Mouse (Mus musculus) kidney, embryonic 14.5 days (tissue): Measurements from ENCODE around the gene Larp7. TPM values are rescaled to one million over a fixed set of nuclear protein-coding genes. Genes with fewer than 3 reads are reported as not detected.

ENCODE experiments used
- ATAC-seq: fragments of 200-750 bp; cut with Nextera tagmentation; 2 replicates; pipeline ENCODE4 v1.8.0; 2017; ENCODE audit warnings: moderate number of reproducible peaks, mild to moderate bottlenecking, moderate TSS enrichment, moderate library complexity; ENCODE audit not compliant: low FRiP score, low TSS enrichment
- H3K27ac ChIP-seq: fragments of 300-500 bp; sonication (generic); 2 replicates; pipeline ENCODE4 v1.5.1; 2014; ENCODE audit warnings: low read depth, mild to moderate bottlenecking, low read length, moderate library complexity, mixed read lengths
- H3K27me3 ChIP-seq: fragments of 300-500 bp; sonication (generic); 2 replicates; pipeline ENCODE4 v1.6.1; 2014; ENCODE audit warnings: mild to moderate bottlenecking, low read length; ENCODE audit not compliant: control insufficient read depth, insufficient read depth
- H3K36me3 ChIP-seq: fragments of 300-500 bp; sonication (generic); 2 replicates; pipeline ENCODE4 v1.6.1; 2014; ENCODE audit warnings: low read length, mixed read lengths; ENCODE audit not compliant: control insufficient read depth, insufficient read depth
- H3K4me1 ChIP-seq: fragments of 300-500 bp; sonication (generic); 2 replicates; pipeline ENCODE4 v1.6.1; 2014; ENCODE audit warnings: low read length, mixed read lengths; ENCODE audit not compliant: control insufficient read depth, insufficient read depth
- H3K4me2 ChIP-seq: fragments of 300-500 bp; sonication (generic); replicated peaks from 2 replicates; pipeline ENCODE4 v1.6.1; 2014; ENCODE audit warnings: low read depth, mild to moderate bottlenecking, low read length
- H3K4me3 ChIP-seq: fragments of 300-500 bp; sonication (generic); 2 replicates; pipeline ENCODE4 v1.5.1; 2014; ENCODE audit warnings: mild to moderate bottlenecking, low read length
- H3K9ac ChIP-seq: fragments of 300-500 bp; sonication (generic); 2 replicates; pipeline ENCODE4 v1.6.1; 2014; ENCODE audit warnings: low read depth, mild to moderate bottlenecking, low read length, moderate library complexity
- H3K9me3 ChIP-seq: fragments of 300-500 bp; sonication (generic); 2 replicates; pipeline ENCODE4 v1.6.1; 2016; ENCODE audit warnings: low read length; ENCODE audit not compliant: control insufficient read depth
- WGBS: fragments of 180-500 bp; shearing (Covaris S2); extraction: QIAGEN DNeasy Blood & Tissue Kit; methylation state at CpG from one replicate; pipeline ENCODE4 v1.1.7; 2014; 5-methylcytosine and 5-hydroxymethylcytosine counted together
- polyA plus RNA-seq: library from polyadenylated mRNA; unstranded; fragments of >200 nt; fragmentation: Nextera tagmentation; extraction: Ambion mirVana; gene quantifications from 2 replicates; pipeline ENCODE4 v1.2.1, GENCODE M21; 2014

Gene Larp7
- polyA plus RNA-seq, 1 experiment from 2014 or later = 65.2 TPM

DNA sequence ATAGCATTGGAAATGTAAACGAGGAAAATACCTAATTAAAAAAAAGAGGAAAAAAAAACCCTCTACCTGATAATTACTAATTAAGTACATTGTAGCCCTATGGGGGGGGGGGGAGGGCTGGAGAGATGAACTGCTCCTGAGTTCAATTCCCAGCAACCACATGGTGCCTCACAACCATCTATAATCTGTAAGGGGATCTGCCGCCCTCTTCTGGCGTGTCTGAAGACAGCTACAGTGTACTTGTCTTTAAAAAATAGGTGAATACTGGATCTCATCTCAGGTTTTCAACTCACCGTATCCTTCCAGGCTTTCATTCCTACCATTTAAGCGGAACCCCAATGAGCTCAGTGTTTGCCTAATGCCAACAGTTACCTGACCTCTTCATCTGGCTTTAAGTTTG, 5.3 kb downstream of the Larp7 start:
- Histone ChIP-seq H3K4me1 (no peaks in the 10 kb centered on the region), H3K9ac (no peak overlapping the region), H3K9me3 (no peaks in the 10 kb centered on the region), H3K4me2 (no peak overlapping the region), H3K36me3 (peaks cover 38% of the 10 kb centered on the region), H3K27ac (no peak overlapping the region), H3K27me3 (no peaks in the 10 kb centered on the region), H3K4me3 (no peak overlapping the region)
- ATAC-seq = no peak
- 40% methylated on average over 4 of the region's 5 CpGs for WGBS

DNA sequence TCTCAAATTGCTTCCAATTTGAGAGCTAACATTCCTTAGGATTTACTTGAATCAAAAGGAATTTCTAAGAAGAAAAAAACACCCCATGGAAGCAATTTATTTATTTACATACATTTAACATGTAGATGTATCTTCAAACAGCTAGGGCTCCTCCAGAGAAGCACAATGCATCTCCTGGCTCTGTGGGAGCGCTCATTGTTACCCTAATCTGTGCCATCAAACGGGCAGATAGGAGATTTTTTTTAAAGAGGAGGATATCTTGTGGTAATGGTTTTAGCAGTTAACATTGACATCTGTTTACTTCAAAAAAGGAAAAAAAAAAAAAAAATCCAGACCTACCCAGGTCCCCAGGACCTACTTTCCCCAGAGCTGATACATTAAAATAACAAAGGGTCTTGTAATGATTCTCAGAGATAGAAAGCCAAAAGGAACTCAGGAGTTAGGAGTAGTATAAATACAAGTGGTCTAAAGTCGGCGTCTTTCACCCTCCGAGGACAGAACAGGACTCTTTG, 8.5 kb downstream of the Larp7 start:
- no peaks in the 10 kb centered on the region for H3K27me3 ChIP-seq
- no peak overlapping the region for H3K27ac ChIP-seq
- H3K36me3 ChIP-seq = peaks cover 56% of the 10 kb centered on the region
- WGBS = 41% methylated on average over 5 of the region's 5 CpGs
- ATAC-seq = no peak
- H3K9ac ChIP-seq = no peak overlapping the region
- H3K4me2 ChIP-seq = no peak overlapping the region
- H3K4me3 ChIP-seq = no peak overlapping the region
- no peaks in the 10 kb centered on the region for H3K9me3 ChIP-seq
- no peaks in the 10 kb centered on the region for H3K4me1 ChIP-seq

DNA sequence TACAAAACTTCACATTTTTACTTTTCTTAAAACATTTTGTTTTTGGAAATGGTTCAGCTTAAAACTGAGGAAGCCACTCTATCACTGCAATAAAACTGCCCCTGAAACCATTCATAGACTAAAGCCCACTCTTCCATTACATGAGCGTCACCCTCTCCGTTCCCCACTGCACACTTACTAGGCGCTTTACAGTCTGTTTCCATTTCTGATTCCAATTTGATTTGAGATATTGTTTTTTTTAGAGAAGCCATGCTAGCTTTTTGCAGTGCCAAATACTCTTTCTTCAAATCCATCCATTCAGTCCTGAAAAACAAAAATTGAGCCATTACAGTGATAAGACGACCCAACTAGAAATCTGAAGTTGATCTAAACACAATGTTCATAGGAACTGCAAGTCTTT, 9.2 kb downstream of the Larp7 start:
- no peak overlapping the region for H3K4me3 ChIP-seq
- H3K36me3 ChIP-seq = peaks cover 56% of the 10 kb centered on the region
- no peaks in the 10 kb centered on the region for H3K27me3 ChIP-seq
- ATAC-seq = no peak
- 84% methylated on average over 4 of the region's 4 CpGs for WGBS
- no peaks in the 10 kb centered on the region for H3K9me3 ChIP-seq
- no peak overlapping the region for H3K9ac ChIP-seq
- H3K27ac ChIP-seq = no peak overlapping the region
- H3K4me2 ChIP-seq = no peak overlapping the region
- H3K4me1 ChIP-seq = no peaks in the 10 kb centered on the region

DNA sequence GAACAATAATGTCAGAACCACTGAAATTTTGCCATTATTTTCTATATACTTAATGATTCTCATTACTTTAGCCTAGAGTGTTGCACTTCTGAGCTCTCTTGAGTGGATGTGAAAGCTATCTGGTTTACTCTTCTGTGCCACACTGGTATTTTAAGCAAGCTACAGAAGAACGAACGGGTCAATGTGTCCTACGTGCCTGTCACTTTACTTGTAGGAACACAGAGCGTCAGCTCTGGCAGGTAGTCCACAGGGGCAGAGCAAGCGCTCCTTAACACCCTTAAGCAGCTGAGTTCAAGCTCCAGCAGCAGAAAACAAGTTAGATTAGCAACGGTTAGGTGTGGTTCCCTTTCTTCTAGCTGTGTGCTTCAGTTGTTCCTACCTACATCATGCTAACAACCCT, 14.0 kb downstream of the Larp7 start:
- no peak for ATAC-seq
- WGBS = 89% methylated on average over 6 of the region's 6 CpGs
- H3K4me1 ChIP-seq = no peaks in the 10 kb centered on the region
- no peaks in the 10 kb centered on the region for H3K9me3 ChIP-seq
- H3K9ac ChIP-seq = no peak overlapping the region
- H3K27ac ChIP-seq = no peak overlapping the region
- H3K4me3 ChIP-seq = no peak overlapping the region
- no peak overlapping the region for H3K4me2 ChIP-seq
- peaks cover 31% of the 10 kb centered on the region for H3K36me3 ChIP-seq
- no peaks in the 10 kb centered on the region for H3K27me3 ChIP-seq

DNA sequence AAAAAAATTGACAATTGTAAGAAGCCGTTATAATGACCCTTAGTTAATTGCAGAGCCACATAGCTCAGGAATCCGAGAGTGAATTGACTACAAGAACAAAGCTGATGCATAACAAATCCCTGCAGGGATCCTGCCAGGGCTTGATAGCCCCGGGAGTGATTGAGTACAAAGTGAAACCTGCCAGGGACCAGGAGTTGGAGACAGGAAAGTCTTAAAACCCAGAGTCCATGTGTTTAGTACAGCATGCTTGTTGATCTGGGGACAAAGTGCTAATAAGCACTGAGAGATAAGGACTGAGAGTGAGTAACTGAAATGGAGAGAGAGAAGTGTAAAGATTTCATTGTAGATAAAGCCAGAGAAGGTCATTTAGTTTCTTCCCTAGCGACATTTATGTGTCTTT, 22.9 kb downstream of the Larp7 start:
- WGBS = 14% methylated on average over 4 of the region's 4 CpGs
- H3K4me3 ChIP-seq = no peak overlapping the region
- no peak overlapping the region for H3K27ac ChIP-seq
- no peaks in the 10 kb centered on the region for H3K36me3 ChIP-seq
- no peaks in the 10 kb centered on the region for H3K27me3 ChIP-seq
- no peaks in the 10 kb centered on the region for H3K4me1 ChIP-seq
- no peak overlapping the region for H3K9ac ChIP-seq
- ATAC-seq = no peak
- H3K9me3 ChIP-seq = no peaks in the 10 kb centered on the region
- no peak overlapping the region for H3K4me2 ChIP-seq

DNA sequence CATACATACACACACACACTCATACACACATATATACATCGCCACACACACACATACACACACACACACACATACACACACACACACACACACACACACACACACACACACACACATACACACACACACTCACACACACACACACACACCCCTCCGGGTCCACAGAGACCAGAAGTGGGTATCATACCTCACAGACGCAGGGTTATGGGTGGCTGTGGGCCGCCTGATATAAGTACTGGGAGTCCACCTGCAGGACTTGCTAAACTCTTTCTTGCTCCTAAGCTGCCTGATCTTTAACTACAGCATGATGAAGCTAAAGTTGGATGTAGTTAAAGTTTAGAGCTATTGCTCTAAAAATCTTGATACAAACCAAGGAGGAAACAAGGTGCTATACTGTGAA, 23.3 kb downstream of the Larp7 start:
- H3K4me2 ChIP-seq = no peak overlapping the region
- H3K9ac ChIP-seq = no peak overlapping the region
- H3K27me3 ChIP-seq = no peaks in the 10 kb centered on the region
- no peaks in the 10 kb centered on the region for H3K36me3 ChIP-seq
- no peaks in the 10 kb centered on the region for H3K4me1 ChIP-seq
- WGBS = 84% methylated on average over 4 of the region's 4 CpGs
- H3K27ac ChIP-seq = no peak overlapping the region
- no peak overlapping the region for H3K4me3 ChIP-seq
- H3K9me3 ChIP-seq = no peaks in the 10 kb centered on the region
- no peak for ATAC-seq

DNA sequence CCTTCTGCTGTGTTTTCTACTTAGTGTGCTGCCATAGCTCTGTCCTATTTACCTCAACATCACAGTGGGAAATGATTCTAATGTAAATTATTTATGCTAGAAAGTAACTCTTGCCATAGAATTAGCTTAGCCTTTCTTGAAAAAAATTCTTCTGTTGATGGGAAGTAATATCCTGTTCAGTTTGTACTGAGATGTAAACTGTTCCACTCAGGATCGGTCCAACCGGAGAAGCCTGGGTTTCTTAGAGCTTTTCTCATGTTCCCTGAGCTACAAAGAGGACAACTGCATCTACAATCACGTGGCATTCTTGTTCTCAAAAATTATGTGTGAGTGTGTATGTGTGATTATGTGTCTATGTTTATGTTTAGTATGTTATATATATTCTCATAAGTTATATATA, 23.9 kb downstream of the Larp7 start:
- Histone ChIP-seq H3K36me3 (no peaks in the 10 kb centered on the region), H3K27ac (no peak overlapping the region), H3K4me3 (no peak overlapping the region), H3K9me3 (no peaks in the 10 kb centered on the region), H3K9ac (no peak overlapping the region), H3K4me1 (no peaks in the 10 kb centered on the region), H3K27me3 (no peaks in the 10 kb centered on the region), H3K4me2 (no peak overlapping the region)
- WGBS = 90% methylated on average over 3 of the region's 3 CpGs
- no peak for ATAC-seq

DNA sequence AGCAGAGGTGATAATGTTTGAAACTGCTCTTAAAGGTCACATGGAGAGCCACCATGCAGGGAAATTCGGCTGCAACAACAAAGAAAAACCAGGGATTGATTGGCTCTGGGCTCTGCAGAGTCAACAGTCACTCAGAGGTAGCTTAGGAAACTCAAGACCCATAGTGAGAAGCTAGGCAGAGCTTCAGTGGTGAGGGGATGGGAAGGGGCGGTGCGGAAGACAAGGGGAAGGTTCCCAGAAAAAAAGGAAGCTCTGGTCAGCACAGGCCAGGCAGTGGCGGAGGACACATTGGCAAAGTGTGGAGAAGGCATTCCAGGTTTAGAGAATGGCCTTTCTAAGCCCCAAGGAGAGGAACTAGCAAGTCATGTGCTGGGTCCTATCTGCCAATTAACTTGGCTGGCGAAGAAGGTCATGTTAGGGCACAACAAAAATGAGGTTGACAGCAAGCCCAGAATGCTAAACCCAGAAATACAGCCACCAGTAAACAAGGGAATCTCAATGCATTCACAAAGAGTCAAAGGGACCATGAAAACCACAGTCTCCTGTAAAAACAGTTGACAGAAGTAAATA, 25.6 kb downstream of the Larp7 start:
- no peak for ATAC-seq
- H3K27ac ChIP-seq = no peak overlapping the region
- no peaks in the 10 kb centered on the region for H3K4me1 ChIP-seq
- H3K4me3 ChIP-seq = no peak overlapping the region
- no peak overlapping the region for H3K4me2 ChIP-seq
- H3K9me3 ChIP-seq = no peaks in the 10 kb centered on the region
- no peak overlapping the region for H3K9ac ChIP-seq
- no peaks in the 10 kb centered on the region for H3K36me3 ChIP-seq
- WGBS = 72% methylated on average over 5 of the region's 5 CpGs
- H3K27me3 ChIP-seq = no peaks in the 10 kb centered on the region

DNA sequence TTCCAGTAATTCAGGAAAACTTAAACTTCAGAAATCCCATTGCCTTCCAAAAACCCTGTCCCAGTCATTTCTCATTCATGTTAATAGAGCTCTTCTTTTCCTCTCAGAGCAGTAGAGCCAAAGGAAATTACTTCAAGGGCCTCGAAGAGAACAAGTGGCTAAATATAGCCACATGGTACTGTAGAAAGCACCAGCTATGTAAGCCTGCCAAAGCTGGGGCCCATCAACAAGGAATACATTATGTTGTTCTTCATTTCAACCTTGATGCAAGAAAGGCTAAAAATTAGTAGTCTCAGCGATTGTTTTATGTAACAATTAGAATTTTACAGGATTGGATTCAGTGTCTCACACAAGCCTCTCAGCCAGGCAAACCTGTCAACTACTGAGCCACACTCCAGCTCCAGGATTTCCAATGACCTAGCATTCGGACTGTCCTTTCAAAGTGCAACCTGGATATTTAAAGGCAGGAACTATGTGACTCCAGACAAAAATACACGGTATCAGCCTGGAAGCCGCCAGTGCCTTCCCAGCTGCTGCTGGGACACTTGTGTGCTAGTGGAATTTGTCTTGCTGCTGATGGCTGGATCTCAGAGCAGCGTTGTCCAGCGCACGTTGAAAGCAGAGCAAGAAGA, 27.8 kb downstream of the Larp7 start:
- Histone ChIP-seq H3K27me3 (no peaks in the 10 kb centered on the region), H3K9ac (no peak overlapping the region), H3K4me2 (no peak overlapping the region), H3K36me3 (no peaks in the 10 kb centered on the region), H3K4me3 (no peak overlapping the region), H3K27ac (no peak overlapping the region), H3K4me1 (no peaks in the 10 kb centered on the region), H3K9me3 (no peaks in the 10 kb centered on the region)
- no peak for ATAC-seq
- WGBS = 68% methylated on average over 8 of the region's 8 CpGs
